Mouse (Mus musculus) mesoderm, embryonic 11.5 days (tissue): ENCODE results near the gene Csf1.
A peak's percentile ranks its signal among the peaks of the same experiment; 100 is the strongest.

Experiments
- DNase-seq: peaks from one replicate; pipeline ENCODE4 v3.0.0-alpha.2; 2012; ENCODE audit warnings: low read depth, low spot score

Csf1 gene

DNA sequence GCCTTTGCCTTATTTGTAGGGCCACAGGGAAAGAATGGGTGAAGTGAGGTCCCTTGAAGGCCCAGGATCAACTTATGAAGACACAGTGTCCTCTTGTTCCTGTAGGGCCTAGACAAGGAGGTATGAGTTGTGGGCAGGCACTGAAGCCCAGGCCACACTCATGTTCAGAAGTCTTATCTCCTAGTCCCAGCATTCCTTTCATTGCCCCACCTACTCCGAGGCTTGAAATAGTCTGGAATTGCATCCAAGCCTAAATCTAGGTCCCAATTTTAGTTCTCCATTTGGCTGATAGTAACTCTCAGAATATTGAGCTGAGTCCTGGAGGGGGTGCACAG lies 55.9 kb downstream of the Csf1 start:
- DNase-seq, result no peak

DNA sequence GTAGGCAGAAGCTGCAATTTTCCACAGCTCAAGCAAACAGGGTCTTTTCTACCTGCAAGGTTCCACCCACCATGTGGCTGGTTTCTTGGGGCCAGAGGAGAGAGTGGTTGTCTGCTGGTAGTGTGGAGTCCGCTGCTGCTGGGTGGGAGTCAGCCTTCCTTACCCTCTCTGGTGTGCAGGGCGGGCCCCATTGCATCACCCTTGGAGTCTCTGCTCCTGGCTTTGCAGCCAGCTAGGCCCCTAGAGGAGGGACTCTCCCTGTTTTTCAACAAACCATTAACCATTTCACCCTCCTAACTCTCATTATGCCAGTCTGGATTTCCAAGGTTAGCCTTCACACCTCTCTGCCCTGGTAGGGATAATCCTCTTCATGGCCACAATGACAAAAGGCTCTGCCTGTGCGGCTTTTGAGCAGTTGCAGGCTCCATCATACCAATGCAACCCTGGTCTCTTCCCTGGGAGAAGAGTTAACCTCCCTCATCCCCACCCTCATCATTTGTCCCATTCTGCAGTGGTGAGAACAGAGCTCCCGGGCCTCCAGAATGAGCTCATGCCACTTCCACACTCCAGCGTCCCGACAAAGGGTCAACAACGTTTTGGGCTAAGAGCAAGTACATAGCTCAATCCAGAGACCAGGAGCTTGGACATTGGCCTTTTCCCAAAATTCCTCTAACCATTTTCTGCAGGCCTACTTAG lies 56.4 kb downstream of the Csf1 start:
- DNase-seq, result no peak

DNA sequence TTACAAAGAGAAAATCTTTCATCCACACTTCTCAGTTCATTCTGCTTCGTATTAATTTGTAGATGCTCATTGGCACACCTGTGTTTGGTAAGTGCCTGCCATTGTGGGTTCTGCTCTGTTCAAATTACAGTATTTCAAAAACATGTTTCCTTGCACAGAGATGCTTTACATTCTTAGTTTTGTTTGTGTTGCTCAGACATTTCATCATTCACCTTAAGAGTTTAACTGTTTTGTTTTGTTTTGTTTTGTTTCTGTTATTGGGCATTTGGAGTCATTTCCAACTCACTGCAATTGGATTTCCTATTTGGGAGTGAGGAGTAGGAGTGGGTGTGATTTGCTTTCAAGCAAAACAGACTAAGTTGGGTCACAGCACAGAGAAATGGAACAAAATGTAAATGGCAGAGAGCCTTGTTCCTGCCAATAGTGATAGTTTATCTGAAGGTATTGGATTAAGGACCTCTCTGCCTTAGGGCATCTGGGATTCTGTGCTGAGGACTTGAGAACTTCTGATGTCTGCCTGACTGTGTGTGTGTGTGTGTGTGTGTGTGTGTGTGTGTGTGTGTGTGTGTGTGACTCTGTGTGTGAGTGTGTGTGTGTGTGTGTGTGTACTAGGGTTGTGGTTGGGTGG lies 58.4 kb downstream of the Csf1 start:
- DNase-seq, result no peak

DNA sequence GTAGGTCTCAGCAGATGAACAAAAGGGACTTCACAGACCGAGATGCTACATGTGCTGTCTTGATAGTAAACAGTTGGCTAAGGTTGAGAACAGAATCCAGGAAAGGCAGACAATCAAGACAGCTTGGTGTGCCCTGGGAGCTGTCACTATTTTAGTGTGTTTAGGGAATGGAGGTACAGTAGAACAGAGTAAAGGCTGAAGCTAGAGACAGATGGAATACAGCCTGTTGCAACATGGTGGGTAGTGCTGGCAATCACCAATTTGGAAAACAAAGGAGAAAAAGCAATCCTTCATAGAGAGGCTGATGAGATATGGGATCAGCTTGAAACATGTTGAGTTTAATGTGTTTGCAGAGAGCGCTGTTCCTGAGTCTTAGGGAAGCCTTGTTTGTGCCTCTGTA lies 59.6 kb downstream of the Csf1 start:
- no peak for DNase-seq

DNA sequence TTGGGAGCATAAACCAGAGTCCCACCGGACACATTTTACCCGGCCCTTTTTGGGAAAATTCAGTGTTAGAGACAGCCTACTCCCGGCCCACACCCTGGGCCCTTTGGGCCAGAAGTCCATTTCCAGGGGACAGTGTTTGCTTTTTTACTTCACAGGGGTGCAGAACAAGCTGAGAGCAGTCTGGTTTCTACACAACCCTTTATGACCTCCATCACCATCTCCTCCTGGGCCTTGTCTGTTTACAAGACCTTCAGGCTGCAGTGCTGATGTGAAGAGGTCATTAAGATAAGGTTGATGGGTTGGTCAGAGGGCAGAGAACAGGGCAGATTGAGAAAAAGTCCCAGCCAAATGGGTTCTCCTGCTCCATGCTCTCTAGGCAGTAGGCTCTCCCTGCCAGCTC lies 63.4 kb downstream of the Csf1 start:
- no peak for DNase-seq

DNA sequence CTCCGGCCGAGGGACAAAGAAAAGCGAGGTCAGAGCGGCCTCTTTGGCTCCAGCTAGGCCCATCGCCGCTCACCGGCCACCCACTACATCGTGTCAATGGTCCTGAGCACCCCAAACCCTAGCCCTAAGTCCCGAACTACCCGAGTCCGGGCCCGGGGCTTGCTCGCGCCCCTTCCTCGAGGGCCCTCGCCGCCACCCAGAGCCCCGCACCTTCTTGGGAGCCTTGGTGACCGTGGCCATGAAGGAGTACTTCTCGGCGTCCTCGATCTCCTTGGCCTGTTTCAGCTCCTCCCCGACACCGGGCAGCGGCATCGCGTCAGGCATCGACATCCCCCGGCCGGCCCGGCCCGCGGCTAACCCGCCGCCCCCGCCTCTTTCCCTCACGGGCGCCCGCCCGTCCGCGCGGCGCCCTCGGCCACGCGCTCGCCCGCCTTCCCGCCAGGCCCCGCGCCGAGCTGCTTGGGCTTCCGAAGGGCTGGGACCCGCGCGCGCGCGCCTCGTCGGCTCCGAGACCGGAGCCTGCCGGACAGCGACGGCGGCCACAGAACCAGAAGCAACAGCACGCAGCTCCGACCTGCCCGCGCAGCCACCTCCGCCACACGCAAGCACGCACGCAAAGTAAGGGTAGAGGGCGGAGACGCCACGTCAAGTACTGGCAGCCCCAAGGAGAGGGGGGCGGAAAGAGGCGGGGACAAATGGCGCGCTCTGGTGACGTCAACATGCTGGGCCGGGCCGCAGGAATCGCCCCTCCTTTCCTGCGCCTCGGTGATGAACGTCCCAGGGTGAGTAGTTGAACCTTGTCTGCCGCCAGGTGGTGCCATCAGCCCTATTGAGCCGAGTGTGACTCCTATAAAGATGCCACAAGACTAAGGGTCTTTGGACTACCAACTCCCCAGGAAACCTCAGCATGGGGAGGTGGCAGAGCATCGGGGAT lies 64.1 kb downstream of the Csf1 start, which contains the start of gene Ahcyl1:
TSS of gene Ahcyl1 (minus strand) at position 613 of the 934 bp plus-strand sequence.
- peak; percentile 98 for DNase-seq

DNA sequence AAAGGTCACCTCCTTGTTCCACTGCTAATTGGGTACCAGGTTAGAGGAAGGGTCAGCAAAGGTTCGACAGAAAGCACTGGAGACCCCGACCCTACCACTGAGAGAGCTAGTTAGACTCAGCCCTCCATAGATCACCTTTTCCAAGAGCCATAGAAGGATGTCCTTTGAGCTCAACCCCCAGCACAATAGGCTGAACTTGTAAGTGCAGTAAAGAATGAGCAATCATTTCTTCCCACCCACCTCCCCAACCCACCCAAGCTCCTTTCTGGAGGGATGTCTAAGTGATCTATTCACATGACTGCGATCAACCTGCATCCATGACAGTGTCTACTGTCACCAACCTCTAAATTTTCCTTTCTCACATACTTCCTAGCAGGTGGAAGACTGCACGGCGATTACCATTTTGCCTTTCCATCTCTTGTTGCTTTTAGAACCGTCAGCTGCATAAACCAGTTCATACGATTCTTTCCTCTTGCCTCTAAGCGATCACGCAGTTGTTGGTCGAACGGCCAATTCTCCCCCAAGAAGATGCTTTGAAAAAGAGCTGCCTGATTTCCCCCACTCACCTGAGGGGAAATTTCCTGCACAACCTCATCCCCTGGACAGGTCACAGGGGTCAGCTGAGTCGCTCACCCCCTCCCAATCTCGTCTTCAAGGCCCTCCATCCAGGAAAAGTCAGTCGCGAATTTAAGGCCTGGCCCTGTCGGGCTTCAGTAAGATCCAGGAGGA lies 64.9 kb downstream of the Csf1 start:
- DNase-seq, result peak; percentile 49

DNA sequence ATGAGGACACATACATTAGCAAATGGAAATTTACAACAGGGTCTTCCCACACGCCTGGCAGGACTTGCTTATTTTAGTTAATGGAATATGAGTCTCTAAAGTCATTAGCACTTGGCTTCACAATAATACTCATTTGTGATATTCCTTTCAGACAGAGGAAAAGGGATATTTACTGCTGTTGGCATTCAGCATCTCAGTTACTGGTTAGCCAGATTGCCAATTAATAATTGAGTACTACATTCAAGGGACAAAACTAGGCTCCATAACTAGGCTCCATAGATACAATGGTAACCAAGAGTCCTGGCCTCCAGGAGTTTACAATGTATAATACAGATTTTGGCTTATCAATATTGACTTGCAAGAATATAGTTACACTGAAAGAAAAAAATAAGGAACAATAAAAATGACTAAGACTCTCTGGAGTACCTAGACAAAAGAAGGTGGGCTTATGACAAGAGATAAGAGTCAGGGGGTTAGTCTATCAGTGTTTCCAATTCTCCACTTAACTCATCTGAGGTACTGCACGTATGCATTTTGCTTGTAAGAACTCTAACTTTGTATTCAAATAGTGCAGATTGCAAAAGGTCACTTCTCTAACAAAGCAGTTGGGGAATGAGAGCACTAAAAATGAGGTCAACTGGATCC lies 65.9 kb downstream of the Csf1 start:
- DNase-seq, result no peak
